Mouse (Mus musculus): ENCODE data around the gene Col19a1.

The Col19a1 gene

DNA sequence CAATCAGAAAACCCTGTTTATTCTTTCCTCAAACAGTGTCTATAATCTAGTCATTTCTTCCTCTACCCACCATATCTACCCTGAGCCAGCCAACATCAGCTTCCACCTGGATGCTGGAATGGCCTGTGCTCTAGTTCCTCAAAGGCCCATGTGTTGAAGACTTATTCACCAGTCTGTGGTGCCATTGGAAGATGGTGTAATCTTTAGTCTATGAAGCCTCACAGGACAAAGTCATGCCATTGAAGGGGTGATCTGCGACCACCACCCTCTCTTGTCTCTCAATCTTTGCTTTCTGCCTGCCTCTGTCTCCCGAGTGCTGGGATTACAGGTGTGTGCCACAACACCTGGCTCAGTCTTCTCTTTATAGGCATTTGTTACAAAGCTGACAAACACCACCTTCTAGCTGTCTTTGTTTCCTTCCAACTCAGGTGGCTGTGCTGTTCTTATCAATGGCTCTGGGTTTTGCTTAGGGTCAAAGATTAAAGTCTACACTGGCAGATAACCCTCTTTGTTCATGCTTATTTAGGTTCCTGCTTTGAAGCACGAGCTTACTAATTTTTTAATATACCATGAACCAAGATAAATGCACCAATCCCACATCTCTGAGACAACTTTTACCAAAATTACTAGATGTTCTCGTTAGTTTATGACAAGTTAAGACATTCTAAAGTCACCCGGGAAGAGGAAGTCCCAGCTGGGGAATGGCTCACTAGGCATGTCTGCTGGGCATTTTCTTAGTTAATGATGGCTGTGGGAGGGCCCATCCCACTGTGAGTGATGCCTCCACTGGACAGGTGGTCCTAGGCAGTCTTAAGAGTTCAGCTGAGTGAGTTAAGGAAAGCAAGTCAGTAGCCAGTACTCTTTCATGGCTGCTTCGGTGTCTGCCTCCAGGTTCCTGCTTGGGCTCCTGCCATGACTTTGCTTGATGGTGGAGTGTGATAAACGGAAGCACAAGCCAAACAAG lies 292.0 kb downstream of the Col19a1 start:
- no peak for TF ChIP-seq GATA4 (IDR thresholded peaks at IDR 0.05; ENCODE audit: insufficient replicate concordance, low read length)

DNA sequence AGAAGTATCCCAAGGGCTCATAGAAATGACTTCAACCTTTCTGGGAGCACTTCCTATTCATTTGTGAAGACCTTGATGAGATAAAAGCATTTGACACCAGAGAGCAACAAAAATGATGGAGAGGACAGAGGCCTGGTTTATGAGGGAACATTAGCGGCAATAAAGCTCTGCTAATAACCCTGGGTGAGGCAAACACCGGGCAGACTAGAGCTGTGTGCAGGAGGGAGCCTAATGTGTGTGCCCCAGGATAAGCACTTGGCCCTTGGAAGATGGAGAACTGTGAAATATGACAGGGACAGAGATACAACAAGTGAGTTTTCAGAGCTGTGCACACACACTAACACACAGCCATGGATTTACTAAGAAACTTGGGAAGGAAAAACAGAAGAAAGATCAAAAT lies 294.8 kb downstream of the Col19a1 start:
- TF ChIP-seq GATA4 (IDR thresholded peaks at IDR 0.05; ENCODE audit: insufficient replicate concordance, low read length), result no peak

DNA sequence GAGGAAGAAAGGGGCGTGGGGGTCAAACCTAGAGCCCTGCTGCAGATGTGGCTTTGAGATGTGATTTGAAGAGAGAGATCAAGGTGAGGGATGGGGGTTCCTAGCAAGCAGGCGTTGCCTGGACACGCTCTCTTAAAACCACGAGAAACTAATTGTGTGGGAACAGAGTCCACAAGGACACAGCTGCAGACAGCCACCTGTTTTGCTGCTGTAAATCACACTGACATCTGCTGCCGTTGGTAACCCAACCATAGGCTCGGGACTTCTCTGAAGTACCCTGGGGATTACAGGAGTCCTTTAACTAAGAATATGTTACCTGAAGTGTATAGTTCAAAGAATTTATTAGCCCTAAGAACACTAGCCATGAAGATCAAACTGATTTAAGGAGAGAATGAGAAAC lies 300.9 kb downstream of the Col19a1 start:
- no peak for TF ChIP-seq GATA4 (IDR thresholded peaks at IDR 0.05; ENCODE audit: insufficient replicate concordance, low read length)

DNA sequence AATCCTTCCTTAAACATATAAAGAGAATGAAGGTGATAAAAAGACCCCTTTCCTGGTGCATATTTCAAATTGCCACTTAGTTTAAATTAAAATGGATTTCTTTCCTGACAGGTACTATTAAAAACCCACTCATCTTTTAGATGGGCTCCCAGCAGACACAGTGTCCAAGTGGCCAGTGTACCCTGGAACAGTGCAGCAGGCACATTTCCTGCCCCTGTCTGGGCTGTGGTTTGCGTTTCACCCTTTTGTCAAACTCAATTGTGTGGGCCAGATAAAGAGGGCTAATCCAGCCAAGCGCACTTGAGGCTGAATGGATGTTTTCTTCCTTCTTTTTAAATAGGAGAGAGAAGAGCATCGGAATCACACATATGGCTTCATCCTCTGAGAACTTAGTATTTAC lies 320.2 kb downstream of the Col19a1 start:
- no peak for TF ChIP-seq GATA4 (IDR thresholded peaks at IDR 0.05; ENCODE audit: insufficient replicate concordance, low read length)

GRCm38 (mm10) chr1:24261181-24261580 lies 326.1 kb downstream of the Col19a1 start:
- no peak for TF ChIP-seq GATA4 (IDR thresholded peaks at IDR 0.05; ENCODE audit: insufficient replicate concordance, low read length)

- TF ChIP-seq GATA4 (IDR thresholded peaks at IDR 0.05; ENCODE audit: insufficient replicate concordance, low read length), result no peak
Measured at GRCm38 (mm10) chr1:24259419-24259818, 327.9 kb downstream of the Col19a1 start.

GRCm38 (mm10) chr1:24257961-24258360 lies 329.3 kb downstream of the Col19a1 start:
- TF ChIP-seq GATA4 (IDR thresholded peaks at IDR 0.05; ENCODE audit: insufficient replicate concordance, low read length), result no peak

DNA sequence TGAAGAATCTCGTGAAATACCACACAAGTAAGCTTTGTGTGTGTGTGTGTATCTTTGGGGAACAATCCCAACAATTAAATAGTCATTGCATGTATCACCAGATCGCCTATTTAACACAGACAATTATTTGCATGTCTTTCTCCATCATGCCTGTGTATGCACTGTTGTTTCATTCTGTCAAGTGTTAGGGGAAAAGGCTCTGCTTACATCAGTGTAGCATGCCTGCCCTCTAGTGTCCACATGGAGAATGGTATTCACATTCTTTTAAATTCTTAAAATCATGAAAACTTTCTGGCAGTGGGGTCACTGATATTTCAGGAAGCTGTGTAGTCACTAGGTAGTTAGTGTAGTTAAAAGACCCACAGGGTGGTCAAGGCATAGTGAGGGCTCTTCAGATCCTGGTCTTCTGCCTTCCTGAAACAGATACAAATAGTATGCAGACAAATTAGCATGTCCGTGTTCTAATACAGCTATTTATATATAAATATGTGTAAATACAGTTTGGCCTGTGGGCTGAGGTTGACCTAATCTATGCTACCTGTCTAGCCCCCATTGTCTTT lies 338.1 kb downstream of the Col19a1 start:
- no peak for TF ChIP-seq GATA4 (IDR thresholded peaks at IDR 0.05; ENCODE audit: insufficient replicate concordance, low read length)

DNA sequence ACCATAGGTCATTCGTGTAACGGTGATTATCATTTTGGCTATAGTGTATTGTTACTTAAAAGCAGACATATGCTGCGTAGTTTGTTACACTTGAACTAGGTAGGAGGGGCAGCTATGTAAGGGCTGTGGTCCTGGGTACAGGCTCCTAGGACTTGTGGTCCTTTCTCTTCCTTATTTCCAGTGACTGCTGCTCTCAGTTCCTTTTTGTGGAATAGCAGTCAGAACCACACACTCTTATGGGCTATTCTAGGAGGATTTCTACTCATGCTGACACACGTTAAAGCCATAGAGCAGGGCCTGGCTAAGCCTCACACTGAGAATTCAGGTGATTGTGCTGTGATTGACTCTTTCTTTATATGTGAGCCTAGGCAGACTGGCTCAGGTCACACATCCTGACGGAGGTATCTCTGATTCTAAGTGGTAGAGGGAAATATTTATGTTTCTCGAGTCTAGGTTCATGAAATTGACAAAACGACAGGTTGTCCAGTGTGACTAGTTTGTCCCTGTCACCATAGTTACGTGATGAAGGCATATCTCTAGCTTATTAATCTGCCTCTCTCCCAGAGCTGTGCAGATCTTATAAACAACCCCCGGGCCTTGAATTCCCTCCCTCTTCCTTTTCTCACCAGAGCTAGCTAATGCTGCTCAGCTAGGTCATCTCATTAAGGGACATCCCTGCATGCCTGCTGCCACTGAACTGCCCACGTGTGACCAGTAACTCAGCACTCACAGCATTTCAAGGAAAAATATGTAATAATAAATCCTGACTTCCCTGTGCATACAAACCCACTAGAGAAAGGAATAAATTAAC lies 338.8 kb downstream of the Col19a1 start:
- TF ChIP-seq GATA4 (IDR thresholded peaks at IDR 0.05; ENCODE audit: insufficient replicate concordance, low read length), result no peak

- TF ChIP-seq GATA4 (IDR thresholded peaks at IDR 0.05; ENCODE audit: insufficient replicate concordance, low read length), result no peak
Measured at GRCm38 (mm10) chr1:24245700-24246375, 341.4 kb downstream of the Col19a1 start.

DNA sequence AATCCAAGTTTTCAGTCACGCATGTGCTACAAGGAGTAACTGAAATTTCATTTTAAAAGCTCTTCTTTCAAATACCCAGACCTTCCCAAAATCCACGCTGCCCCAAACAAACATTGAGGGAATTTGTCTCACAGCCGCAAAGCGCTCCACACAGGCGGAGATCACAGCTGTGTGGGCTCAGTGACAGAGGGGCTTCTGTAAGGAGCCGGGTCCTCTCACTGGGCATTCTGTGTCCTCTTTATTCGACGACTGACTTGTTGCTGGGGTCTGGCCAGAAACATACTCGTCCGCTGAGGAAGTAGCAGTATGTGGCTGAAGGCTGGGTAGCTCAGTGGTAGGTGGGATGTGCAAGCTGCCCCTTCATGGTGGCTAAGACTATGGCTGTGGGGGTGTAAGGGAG lies 342.3 kb downstream of the Col19a1 start:
- TF ChIP-seq GATA4 (IDR thresholded peaks at IDR 0.05; ENCODE audit: insufficient replicate concordance, low read length), result no peak

DNA sequence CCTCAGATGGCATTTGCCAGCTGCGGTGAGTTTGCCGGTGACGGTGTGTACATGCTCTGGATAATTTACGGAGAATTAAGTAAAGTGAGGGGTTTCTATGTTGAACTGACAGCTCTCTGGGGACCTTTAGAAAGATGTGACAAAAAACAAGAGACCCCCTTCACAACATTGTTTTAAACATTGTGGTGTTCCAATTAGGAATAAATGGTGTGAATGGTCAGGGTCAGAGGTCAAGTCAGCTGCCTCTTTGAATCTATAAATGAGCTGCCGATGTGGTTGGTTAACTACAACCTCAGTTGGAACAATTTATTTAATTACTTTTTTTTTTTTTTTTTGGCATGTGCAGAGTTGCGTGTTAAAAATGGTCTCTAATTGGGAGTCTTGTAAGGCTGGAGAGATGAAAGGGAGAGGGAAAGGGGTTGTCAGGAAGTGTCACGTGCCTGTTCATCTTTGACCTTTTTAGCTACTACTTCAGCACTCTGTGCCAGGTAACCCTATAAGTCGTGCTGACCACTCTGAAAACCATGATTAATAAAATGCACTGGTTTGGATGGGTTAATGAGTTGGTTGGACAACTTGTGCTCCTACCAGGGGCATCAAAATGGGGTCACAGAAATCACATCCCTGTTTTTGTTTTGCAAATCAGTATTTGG lies 347.1 kb downstream of the Col19a1 start:
- TF ChIP-seq GATA4 (IDR thresholded peaks at IDR 0.05; ENCODE audit: insufficient replicate concordance, low read length), result no peak

DNA sequence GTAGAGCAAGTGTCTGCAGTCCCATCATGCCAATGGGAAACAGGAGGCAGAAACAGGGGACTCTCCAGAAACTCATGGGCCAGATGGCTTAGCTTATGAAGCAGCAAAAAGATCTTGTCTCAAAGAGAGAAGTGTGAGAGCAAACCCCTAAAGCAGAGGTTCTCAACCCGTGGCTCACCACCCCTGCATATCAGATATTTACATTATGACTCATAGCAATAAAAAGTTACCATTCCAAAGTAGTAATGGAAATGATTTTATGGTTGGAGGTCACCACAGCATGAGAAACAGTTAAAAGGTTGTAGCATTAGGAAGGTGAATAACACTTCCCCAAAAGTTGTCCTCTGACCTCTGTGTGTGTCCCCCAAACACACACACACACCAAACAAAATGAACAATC lies 350.9 kb downstream of the Col19a1 start:
- no peak for TF ChIP-seq GATA4 (IDR thresholded peaks at IDR 0.05; ENCODE audit: insufficient replicate concordance, low read length)

DNA sequence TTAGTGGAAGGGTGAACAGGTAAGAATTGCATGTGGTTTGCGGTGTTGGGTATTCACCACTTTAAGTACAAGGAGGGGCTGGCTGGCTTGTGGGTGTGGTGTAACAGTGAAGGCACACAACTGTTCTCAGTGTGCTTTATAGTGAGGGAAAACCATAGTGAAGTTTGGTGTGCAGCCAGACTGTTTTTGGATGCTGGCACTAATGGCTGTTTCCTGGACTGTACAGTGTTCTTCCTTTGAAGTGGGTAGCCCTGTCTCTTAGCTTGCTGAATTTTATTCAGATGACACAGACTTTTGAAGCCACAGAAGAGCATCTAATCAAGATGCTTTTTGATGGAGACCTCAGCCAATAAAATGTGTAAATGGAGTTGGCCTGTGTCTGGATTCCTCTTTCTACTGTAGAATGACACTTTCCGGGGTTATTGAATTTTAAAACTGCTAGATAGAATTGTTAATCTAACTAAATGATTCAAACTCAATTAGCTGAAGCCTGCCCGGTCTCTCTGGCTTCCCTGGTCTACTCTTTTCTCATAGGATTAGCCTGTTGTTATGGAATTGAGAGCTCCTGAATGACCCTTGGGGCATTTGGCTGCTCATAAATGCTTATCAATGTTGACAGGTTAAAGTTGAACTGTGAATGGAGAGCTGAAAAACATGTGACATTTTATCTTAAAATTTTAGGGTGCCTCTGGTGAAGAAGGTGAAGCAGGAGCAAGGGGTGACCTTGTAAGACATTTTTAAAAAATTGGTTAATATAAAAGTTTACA lies 355.6 kb downstream of the Col19a1 start:
- TF ChIP-seq GATA4 (IDR thresholded peaks at IDR 0.05; ENCODE audit: insufficient replicate concordance, low read length), result no peak

Measured in liver, adult (tissue).